Mouse (Mus musculus) embryonic facial prominence, embryonic 15.5 days (tissue): Measurements from ENCODE around the gene Ush2a. TPM values are rescaled to one million over a fixed set of nuclear protein-coding genes. Genes with fewer than 3 reads are reported as not detected.

Experiments
- ATAC-seq: fragments of 200-750 bp; cut with Nextera tagmentation; 2 replicates; pipeline ENCODE4 v1.8.0; 2017; ENCODE audit warnings: low read depth, moderate TSS enrichment; ENCODE audit not compliant: insufficient number of reproducible peaks, low FRiP score, low TSS enrichment
- H3K27ac ChIP-seq: fragments of 300-500 bp; sonication (generic); replicated peaks from 2 replicates; pipeline ENCODE4 v1.5.1; 2015; ENCODE audit warnings: mild to moderate bottlenecking, inconsistent platforms
- H3K27me3 ChIP-seq: fragments of 300-500 bp; sonication (generic); 2 replicates; pipeline ENCODE4 v1.6.1; 2015; ENCODE audit warnings: inconsistent platforms
- H3K36me3 ChIP-seq: fragments of 300-500 bp; sonication (generic); 2 replicates; pipeline ENCODE4 v1.6.1; 2015; ENCODE audit warnings: mild to moderate bottlenecking, inconsistent platforms
- H3K4me1 ChIP-seq: fragments of 300-500 bp; sonication (generic); 2 replicates; pipeline ENCODE4 v1.6.1; 2015; ENCODE audit warnings: inconsistent platforms
- H3K4me2 ChIP-seq: fragments of 300-500 bp; sonication (generic); replicated peaks from 2 replicates; pipeline ENCODE4 v1.6.1; 2015; ENCODE audit warnings: mild to moderate bottlenecking, inconsistent platforms
- H3K4me3 ChIP-seq: fragments of 300-500 bp; sonication (generic); replicated peaks from 2 replicates; pipeline ENCODE4 v1.5.1; 2015; ENCODE audit warnings: mild to moderate bottlenecking, inconsistent platforms
- H3K9ac ChIP-seq: fragments of 300-500 bp; sonication (generic); 2 replicates; pipeline ENCODE4 v1.6.1; 2015; ENCODE audit warnings: inconsistent platforms
- H3K9me3 ChIP-seq: fragments of 300-500 bp; sonication (generic); replicated peaks from 2 replicates; pipeline ENCODE4 v1.6.1; 2016; ENCODE audit warnings: inconsistent platforms
- WGBS: fragments of 180-500 bp; shearing (Covaris S2); methylation state at CpG from one replicate; pipeline ENCODE4 v1.1.7; 2015; 5-methylcytosine and 5-hydroxymethylcytosine counted together
- polyA plus RNA-seq: library from polyadenylated mRNA; unstranded; fragments of >200 nt; fragmentation: Nextera tagmentation; extraction: Ambion mirVana; gene quantifications from 2 replicates; pipeline ENCODE4 v1.2.1, GENCODE M21; 2015

Gene Ush2a
- polyA plus RNA-seq = 0.03 and 0.04 TPM in 2 replicates

GRCm38 (mm10) chr1:188261903-188262682 lies at the start of gene Ush2a:
TSS of gene Ush2a (plus strand) at chr1:188262023.
- no peak within 1 kb of the TSS for H3K9ac ChIP-seq
- no peak within 1 kb of the TSS for H3K4me3 ChIP-seq
- no peak within 1 kb of the TSS for H3K27ac ChIP-seq
- no peaks in the 10 kb centered on the region for H3K27me3 ChIP-seq
- ATAC-seq = no peak
- H3K9me3 ChIP-seq = no peaks in the 10 kb centered on the region
- H3K36me3 ChIP-seq = no peaks in the 10 kb centered on the region
- WGBS = 64% methylated on average over 10 of the region's 10 CpGs
- H3K4me2 ChIP-seq = no peak within 1 kb of the TSS
- H3K4me1 ChIP-seq = no peaks in the 10 kb centered on the region

GRCm38 (mm10) chr1:188214885-188215611 lies 46.8 kb upstream of the Ush2a start:
- no peaks in the 10 kb centered on the region for H3K9me3 ChIP-seq
- H3K27ac ChIP-seq = no peak overlapping the region
- H3K4me3 ChIP-seq = no peak overlapping the region
- H3K9ac ChIP-seq = no peak overlapping the region
- H3K36me3 ChIP-seq = no peaks in the 10 kb centered on the region
- no peaks in the 10 kb centered on the region for H3K27me3 ChIP-seq
- 51% methylated on average over 10 of the region's 10 CpGs for WGBS
- H3K4me1 ChIP-seq = no peaks in the 10 kb centered on the region
- no peak overlapping the region for H3K4me2 ChIP-seq
- no peak for ATAC-seq

GRCm38 (mm10) chr1:188221226-188221792 lies 40.5 kb upstream of the Ush2a start:
- no peak overlapping the region for H3K9ac ChIP-seq
- no peaks in the 10 kb centered on the region for H3K27me3 ChIP-seq
- no peak overlapping the region for H3K4me3 ChIP-seq
- no peaks in the 10 kb centered on the region for H3K9me3 ChIP-seq
- H3K4me1 ChIP-seq = no peaks in the 10 kb centered on the region
- ATAC-seq = no peak
- no peak overlapping the region for H3K4me2 ChIP-seq
- no peaks in the 10 kb centered on the region for H3K36me3 ChIP-seq
- 69% methylated on average over 4 of the region's 4 CpGs for WGBS
- H3K27ac ChIP-seq = no peak overlapping the region

- Histone ChIP-seq H3K36me3 (no peaks in the 10 kb centered on the region), H3K27ac (no peak overlapping the region), H3K4me2 (no peak overlapping the region), H3K9me3 (no peaks in the 10 kb centered on the region), H3K4me3 (no peak overlapping the region), H3K4me1 (no peaks in the 10 kb centered on the region), H3K27me3 (no peaks in the 10 kb centered on the region), H3K9ac (no peak overlapping the region)
- WGBS = 76% methylated on average over 5 of the region's 5 CpGs
- ATAC-seq = no peak
Measured at GRCm38 (mm10) chr1:188233036-188233724, 28.6 kb upstream of the Ush2a start.

- no peaks in the 10 kb centered on the region for H3K36me3 ChIP-seq
- no peaks in the 10 kb centered on the region for H3K27me3 ChIP-seq
- no peaks in the 10 kb centered on the region for H3K4me1 ChIP-seq
- H3K27ac ChIP-seq = no peak overlapping the region
- no peak overlapping the region for H3K4me3 ChIP-seq
- H3K9ac ChIP-seq = no peak overlapping the region
- no peak for ATAC-seq
- no peaks in the 10 kb centered on the region for H3K9me3 ChIP-seq
- H3K4me2 ChIP-seq = no peak overlapping the region
Measured at GRCm38 (mm10) chr1:188238636-188239035, 23.2 kb upstream of the Ush2a start.

GRCm38 (mm10) chr1:188241766-188242165 lies 20.1 kb upstream of the Ush2a start:
- Histone ChIP-seq H3K9ac (no peak overlapping the region), H3K4me1 (0 out of 2 replicates have a peak, but pooled peaks cover 2% of the 10 kb centered on the region), H3K36me3 (no peaks in the 10 kb centered on the region), H3K4me2 (no peak overlapping the region), H3K4me3 (no peak overlapping the region), H3K27ac (no peak overlapping the region), H3K27me3 (no peaks in the 10 kb centered on the region), H3K9me3 (no peaks in the 10 kb centered on the region)
- no peak for ATAC-seq
- 87% methylated on average over 10 of the region's 10 CpGs for WGBS

GRCm38 (mm10) chr1:188257500-188257899 lies 4.3 kb upstream of the Ush2a start:
- Histone ChIP-seq H3K9ac (no peak overlapping the region), H3K4me3 (no peak overlapping the region), H3K27me3 (no peaks in the 10 kb centered on the region), H3K4me1 (no peaks in the 10 kb centered on the region), H3K4me2 (no peak overlapping the region), H3K9me3 (no peaks in the 10 kb centered on the region), H3K27ac (no peak overlapping the region), H3K36me3 (no peaks in the 10 kb centered on the region)
- no peak for ATAC-seq
- WGBS = 78% methylated on average over 7 of the region's 7 CpGs

- Histone ChIP-seq H3K4me1 (no peaks in the 10 kb centered on the region), H3K27ac (no peak overlapping the region), H3K27me3 (no peaks in the 10 kb centered on the region), H3K9ac (no peak overlapping the region), H3K36me3 (no peaks in the 10 kb centered on the region), H3K4me3 (no peak overlapping the region), H3K4me2 (no peak overlapping the region), H3K9me3 (no peaks in the 10 kb centered on the region)
- ATAC-seq = no peak
- 62% methylated on average over 6 of the region's 6 CpGs for WGBS
Measured at GRCm38 (mm10) chr1:188260259-188261107, 1.3 kb upstream of the Ush2a start.

- no peaks in the 10 kb centered on the region for H3K36me3 ChIP-seq
- no peak for ATAC-seq
- no peak overlapping the region for H3K27ac ChIP-seq
- H3K4me1 ChIP-seq = no peaks in the 10 kb centered on the region
- no peaks in the 10 kb centered on the region for H3K27me3 ChIP-seq
- WGBS = 67% methylated on average over 11 of the region's 11 CpGs
- no peak overlapping the region for H3K4me3 ChIP-seq
- no peaks in the 10 kb centered on the region for H3K9me3 ChIP-seq
- H3K4me2 ChIP-seq = no peak overlapping the region
- no peak overlapping the region for H3K9ac ChIP-seq
Measured at GRCm38 (mm10) chr1:188267127-188267722, 5.4 kb downstream of the Ush2a start.

- Histone ChIP-seq H3K36me3 (no peaks in the 10 kb centered on the region), H3K4me1 (no peaks in the 10 kb centered on the region), H3K9me3 (no peaks in the 10 kb centered on the region), H3K27me3 (no peaks in the 10 kb centered on the region), H3K27ac (no peak overlapping the region), H3K9ac (no peak overlapping the region), H3K4me3 (no peak overlapping the region), H3K4me2 (no peak overlapping the region)
- WGBS = 77% methylated on average over 6 of the region's 6 CpGs
- ATAC-seq = no peak
Measured at GRCm38 (mm10) chr1:188269071-188269470, 7.2 kb downstream of the Ush2a start.
